Mouse (Mus musculus) hematopoietic stem cell, adult 5-6 weeks (primary cell): ENCODE measurements around the gene Lce1m. TPM values are rescaled to one million over a fixed set of nuclear protein-coding genes. Genes with fewer than 3 reads are reported as not detected.
"Not testable (repeated sequence)": the region's sequence is repeated elsewhere in the genome, so short reads cannot be mapped to it uniquely, and the experiment has no call there.

ENCODE experiments used
- ATAC-seq, 2 experiments: fragments of 125-278 bp in 1 of 2; replicated peaks in 1 of 2; 2 replicates each; pipeline ENCODE4 v1.8.0; 2016 to 2017; ENCODE audit warnings: inconsistent platforms in 2 of 2, mild to moderate bottlenecking in 2 of 2, moderate number of reproducible peaks in 2 of 2, low read depth in 1 of 2, moderate TSS enrichment in 1 of 2; ENCODE audit not compliant: low FRiP score in 2 of 2, poor library complexity in 2 of 2, severe bottlenecking in 2 of 2, insufficient read depth in 1 of 2, low TSS enrichment in 1 of 2
- total RNA-seq: library from RNA; stranded (forward); fragments of 172-1452, 232-1000 nt; gene quantifications from 2 replicates; pipeline ENCODE4 v1.2.3, GENCODE M21; 2017

The Lce1m gene
- not detected in 2 replicates for total RNA-seq

- no peak for ATAC-seq
Observed at GRCm38 (mm10) chr3:93018960-93019359, at the start of gene Lce1m. Lce1m (minus strand) TSS chr3:93019060.

DNA sequence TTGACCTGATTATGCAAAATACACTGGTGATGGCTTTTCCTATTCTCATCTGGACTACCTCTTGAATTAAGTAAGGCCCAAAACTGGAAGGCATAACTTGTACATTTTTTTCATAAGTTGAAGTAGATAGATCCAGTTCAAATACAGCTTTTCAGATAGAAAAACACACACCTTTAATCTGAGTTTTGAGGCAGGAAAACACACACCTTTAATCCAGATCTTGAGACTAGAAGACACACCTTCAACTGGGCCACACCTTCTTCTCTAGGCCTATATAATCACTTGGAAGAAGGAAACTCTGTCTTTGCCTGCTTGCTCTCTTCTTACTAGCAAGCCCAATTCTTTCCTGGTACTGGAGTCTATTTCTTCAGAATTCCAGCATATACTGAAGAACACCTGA, 49.7 kb upstream of the Lce1m start, which contains the start of gene Gm4858:
TSS of gene Gm4858 (plus strand) at position 301 of the 400 bp plus-strand sequence.
- ATAC-seq, result not testable (repeated sequence)

- no peak for ATAC-seq
Observed at GRCm38 (mm10) chr3:93052826-93053474, 34.1 kb upstream of the Lce1m start.

- ATAC-seq, result no peak
Observed at GRCm38 (mm10) chr3:93050182-93050581, 31.3 kb upstream of the Lce1m start.

GRCm38 (mm10) chr3:93031450-93031849, 12.6 kb upstream of the Lce1m start:
- ATAC-seq, result peak; percentile 76 to 84

GRCm38 (mm10) chr3:93025486-93025885, 6.6 kb upstream of the Lce1m start:
- ATAC-seq, result no peak

DNA sequence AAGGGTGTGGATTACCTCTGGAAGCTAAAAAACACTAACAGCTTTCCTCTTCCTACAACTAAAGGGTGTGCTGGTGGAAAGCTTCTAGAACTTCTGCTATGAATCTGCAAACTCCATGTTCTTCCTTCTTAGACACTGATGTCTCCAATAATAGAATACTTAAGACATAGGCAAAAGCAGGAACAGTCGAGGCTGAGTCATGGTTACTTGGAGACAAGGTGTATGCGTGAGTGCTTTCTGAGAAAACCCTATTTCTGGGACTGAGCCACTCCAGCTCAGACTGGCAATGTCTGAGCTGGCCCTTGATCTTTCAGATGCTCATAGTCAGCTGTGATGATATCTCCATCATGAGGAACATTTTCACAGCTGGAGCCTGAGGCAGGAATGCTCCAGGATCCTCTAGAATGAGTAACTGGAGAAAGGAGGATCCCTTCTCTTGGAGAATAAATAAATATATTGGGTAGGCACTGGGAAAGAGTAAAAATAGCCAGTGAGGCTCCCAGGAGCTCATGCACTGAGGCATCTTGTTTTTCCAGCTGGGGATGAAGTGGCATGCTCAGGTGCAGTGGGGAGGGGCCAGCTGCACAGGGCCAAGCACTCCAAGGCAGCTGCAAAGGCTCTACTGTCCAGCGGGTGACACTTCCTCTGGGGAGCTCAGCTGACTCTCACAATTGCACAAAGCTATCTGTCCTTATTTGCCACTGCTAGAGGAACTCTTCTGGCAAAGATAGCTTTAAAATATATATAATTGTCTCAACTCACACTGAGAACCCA, 4.7 kb upstream of the Lce1m start:
- ATAC-seq, result no peak

DNA sequence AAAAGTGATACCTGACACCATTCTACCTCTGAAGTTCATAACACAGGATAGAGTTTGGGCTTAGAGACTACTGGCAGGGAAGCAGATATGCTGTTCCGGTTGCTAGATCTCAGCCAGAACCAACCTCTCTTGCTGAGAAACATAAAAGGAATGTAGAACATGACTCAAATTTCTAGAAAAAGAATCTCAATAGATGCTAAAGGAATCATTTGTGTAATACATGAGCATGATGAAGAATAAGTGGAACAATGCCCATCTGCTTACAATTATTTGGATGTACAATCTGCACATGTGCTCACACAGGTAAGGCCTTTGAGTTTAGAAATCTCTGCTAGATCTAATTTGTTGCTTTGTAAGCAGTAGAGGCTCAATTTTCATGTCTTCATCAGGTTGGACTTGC, 2.3 kb upstream of the Lce1m start:
- no peak for ATAC-seq

GRCm38 (mm10) chr3:93015460-93016104, 3.3 kb downstream of the Lce1m start, which contains the start of gene Crct1:
Crct1 (minus strand) TSS chr3:93015687.
- ATAC-seq, result no peak

GRCm38 (mm10) chr3:93014871-93015270, 4.0 kb downstream of the Lce1m start:
- ATAC-seq, result no peak

- ATAC-seq, result peak; percentile 46 to 51; a peak in 1 of 4 replicates
Observed at GRCm38 (mm10) chr3:93014378-93014801, 4.5 kb downstream of the Lce1m start.

GRCm38 (mm10) chr3:93002843-93003242, 16.0 kb downstream of the Lce1m start:
- ATAC-seq, result no peak

DNA sequence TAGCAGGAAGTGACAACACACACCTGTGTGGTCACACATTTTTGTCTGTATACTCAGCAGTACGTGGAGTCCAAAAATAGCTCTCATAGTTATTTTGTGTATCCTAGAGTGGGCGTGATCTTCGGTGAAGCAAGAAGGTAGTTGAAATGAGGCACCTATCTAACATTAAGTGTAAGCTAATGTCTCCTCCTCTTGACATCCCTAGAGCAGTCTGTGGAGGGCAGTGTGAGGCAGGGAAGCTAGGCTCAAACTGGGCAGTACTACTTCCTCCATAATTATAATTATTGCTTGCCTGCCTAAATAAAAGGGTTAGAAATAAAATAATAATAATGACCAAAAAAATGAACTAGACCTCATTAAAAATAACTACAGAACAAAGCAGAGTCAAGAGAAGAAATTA, 18.2 kb downstream of the Lce1m start:
- no peak for ATAC-seq

- ATAC-seq, result peak; percentile 89 to 98
Observed at GRCm38 (mm10) chr3:92998691-92999090, 20.2 kb downstream of the Lce1m start.

DNA sequence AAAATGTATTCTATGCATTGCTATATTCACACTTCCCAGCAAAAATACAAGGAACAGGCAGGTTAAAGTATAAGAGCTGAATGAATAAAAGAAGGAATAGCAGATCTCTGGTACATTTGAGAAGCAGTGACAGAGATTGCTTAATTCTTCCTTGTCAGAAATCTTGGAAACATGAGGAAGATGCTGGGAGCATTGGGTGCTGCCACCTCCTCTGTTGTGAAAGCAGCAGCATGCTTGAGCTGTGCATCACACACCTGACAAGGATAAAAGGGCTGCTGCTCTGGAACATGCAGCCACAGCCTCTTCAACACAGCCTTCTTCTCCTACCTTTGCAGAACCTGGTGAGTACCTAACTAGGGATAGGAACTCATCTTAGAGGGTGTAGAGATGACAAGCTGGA, 26.9 kb downstream of the Lce1m start, which contains the start of gene Lce3f:
TSS of gene Lce3f (plus strand) at position 301 of the 400 bp plus-strand sequence.
- ATAC-seq, result no peak

GRCm38 (mm10) chr3:92978484-92978883, 40.4 kb downstream of the Lce1m start:
- ATAC-seq, result no peak
